Mouse (Mus musculus) megakaryocyte, embryonic 14.5 days (primary cell): ENCODE data around the gene Wdr5.

ENCODE experiments used
- FLI1 ChIP-seq: IDR thresholded peaks from 2 replicates; pipeline ENCODE4 v1.6.1; 2012; ENCODE audit warnings: low read length, inconsistent platforms, mixed read lengths
- GATA1 ChIP-seq: IDR thresholded peaks from 3 replicates; pipeline ENCODE4 v1.6.1; 2012; ENCODE audit warnings: mixed read lengths, low read length, inconsistent platforms, borderline replicate concordance

- TF ChIP-seq GATA1: no peak
- no peak for TF ChIP-seq FLI1
Observed at GRCm38 (mm10) chr2:27584546-27584945, 69.6 kb downstream of the Wdr5 start.
